Mouse (Mus musculus): ENCODE results near the gene Pwp2. TPM values are rescaled to one million over a fixed set of nuclear protein-coding genes. Genes with fewer than 3 reads are reported as not detected.
A peak's percentile ranks its signal among the peaks of the same experiment; 100 is the strongest.

Pwp2 gene
- polyA plus RNA-seq, 1 experiment from 2014 or later: 9.5 TPM

DNA sequence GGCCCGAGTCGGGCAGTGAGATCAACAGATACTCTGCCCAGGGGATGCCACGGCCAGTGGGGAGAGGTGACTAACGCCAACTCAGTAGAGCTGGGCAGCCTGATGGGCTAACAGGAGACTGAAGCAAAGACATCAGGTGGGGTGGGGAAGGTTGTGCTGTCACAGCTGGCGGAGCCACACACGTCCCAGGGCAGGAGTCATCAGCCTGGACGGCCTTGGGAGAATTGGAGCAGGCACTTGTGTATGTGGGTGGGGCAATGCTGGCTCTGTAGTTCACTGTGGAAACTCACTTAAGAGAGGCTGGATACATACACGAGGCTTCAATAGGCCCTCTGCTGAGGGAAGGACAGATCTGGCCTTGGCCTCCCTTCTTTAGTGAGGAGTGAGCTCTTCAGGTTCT, 23.9 kb downstream of the Pwp2 start:
- no peak overlapping the region for H3K4me3 ChIP-seq (ENCODE audit: low read depth, low read length)
- peaks cover 2% of the 10 kb centered on the region; the same call in 1 of the 2 replicates for H3K36me3 ChIP-seq (ENCODE audit: control insufficient read depth, insufficient read depth, low read length)

DNA sequence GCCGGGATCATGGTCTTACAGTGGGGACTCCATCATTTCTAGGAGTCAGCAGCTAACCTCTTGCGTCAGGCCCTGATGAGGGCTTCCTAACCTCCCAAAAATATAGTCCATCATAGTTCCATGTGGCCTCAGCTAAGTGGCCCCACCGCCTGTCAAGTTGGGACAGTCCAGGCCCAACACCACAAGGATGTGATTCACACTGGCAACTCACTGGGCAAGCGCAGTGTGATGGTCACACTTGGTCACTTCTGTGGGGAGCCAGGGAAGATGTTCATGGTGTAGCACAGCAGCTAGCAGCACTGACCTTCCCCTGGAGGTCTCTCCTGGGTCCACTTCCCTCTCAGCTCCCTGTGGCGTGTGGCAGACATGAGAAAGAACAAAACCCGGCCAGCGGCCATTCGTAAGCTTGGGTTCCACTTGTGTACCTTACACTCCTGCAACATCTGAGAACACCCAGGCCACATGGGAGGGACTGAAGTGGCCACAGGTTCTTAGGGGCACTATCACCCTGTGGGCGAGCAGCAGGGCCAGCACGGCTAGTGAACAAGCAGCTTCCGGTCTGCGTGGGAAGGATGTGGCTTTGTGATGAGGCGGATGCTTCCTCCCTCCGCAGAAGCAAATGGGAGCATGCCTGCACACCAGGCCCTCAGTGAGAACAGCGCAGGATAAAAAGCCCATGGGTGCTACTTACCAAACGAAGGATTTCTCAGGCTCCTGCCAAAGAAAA, 24.4 kb downstream of the Pwp2 start:
- Histone ChIP-seq H3K9me3 (replicated peaks; ENCODE audit: control insufficient read depth, low read length) (no peaks in the 10 kb centered on the region), H3K4me2 (no peak overlapping the region), H3K27me3 (ENCODE audit: control insufficient read depth, insufficient read depth, low read length) (peaks cover 3% of the 10 kb centered on the region; the same call in 1 of the 2 replicates), H3K4me3 (ENCODE audit: low read depth, low read length) (no peak overlapping the region), H3K9ac (ENCODE audit: low read depth, low read length) (no peak overlapping the region), H3K36me3 (ENCODE audit: control insufficient read depth, insufficient read depth, low read length) (peaks cover 2% of the 10 kb centered on the region; the same call in 1 of the 2 replicates), H3K27ac (ENCODE audit: low read depth, low read length) (no peak overlapping the region), H3K4me1 (ENCODE audit: control insufficient read depth, insufficient read depth, low read length) (0 out of 2 replicates have a peak, but pooled peaks cover 7% of the 10 kb centered on the region)
- no peak for ATAC-seq (replicated peaks; ENCODE audit: insufficient number of reproducible peaks, low FRiP score, low TSS enrichment)
- WGBS (ENCODE audit: insufficient replicate concordance): 83% methylated on average over 16 of the region's 16 CpGs

More for the DNA sequence above, 23.9 kb downstream of the Pwp2 start:
- H3K9me3 ChIP-seq (replicated peaks; ENCODE audit: control insufficient read depth, low read length): no peaks in the 10 kb centered on the region
- H3K4me1 ChIP-seq (ENCODE audit: control insufficient read depth, insufficient read depth, low read length): 0 out of 2 replicates have a peak, but pooled peaks cover 7% of the 10 kb centered on the region
- H3K27ac ChIP-seq (ENCODE audit: low read depth, low read length): no peak overlapping the region
- H3K4me2 ChIP-seq: no peak overlapping the region
- peaks cover 3% of the 10 kb centered on the region; the same call in 1 of the 2 replicates for H3K27me3 ChIP-seq (ENCODE audit: control insufficient read depth, insufficient read depth, low read length)
- H3K9ac ChIP-seq (ENCODE audit: low read depth, low read length): no peak overlapping the region
- WGBS (ENCODE audit: insufficient replicate concordance): 75% methylated on average over 8 of the region's 8 CpGs
- no peak for ATAC-seq (replicated peaks; ENCODE audit: insufficient number of reproducible peaks, low FRiP score, low TSS enrichment)

DNA sequence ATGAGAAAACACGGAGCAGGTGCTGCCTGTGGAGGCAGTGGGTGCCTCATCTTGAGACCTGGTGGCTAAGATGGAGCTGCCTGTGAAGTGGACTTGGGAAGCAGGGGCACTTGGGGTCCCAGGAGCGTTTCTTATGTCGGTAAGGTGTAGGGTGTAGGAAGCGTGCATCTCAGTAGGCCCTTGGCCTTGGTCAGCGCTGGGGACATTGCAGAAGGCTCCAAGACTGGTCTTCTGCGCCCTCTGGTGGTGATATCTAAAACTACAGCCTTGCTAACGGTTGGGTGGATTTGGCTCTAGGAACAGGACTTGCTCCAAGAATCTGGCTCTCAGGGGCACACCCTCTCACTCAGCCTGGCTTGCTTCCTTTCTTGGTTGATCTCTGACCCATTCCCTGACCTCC, 25.0 kb downstream of the Pwp2 start:
- H3K4me3 ChIP-seq (ENCODE audit: low read depth, low read length): no peak overlapping the region
- no peak overlapping the region for H3K9ac ChIP-seq (ENCODE audit: low read depth, low read length)
- 0 out of 2 replicates have a peak, but pooled peaks cover 7% of the 10 kb centered on the region for H3K4me1 ChIP-seq (ENCODE audit: control insufficient read depth, insufficient read depth, low read length)
- no peaks in the 10 kb centered on the region for H3K9me3 ChIP-seq (replicated peaks; ENCODE audit: control insufficient read depth, low read length)
- peaks cover 2% of the 10 kb centered on the region; the same call in 1 of the 2 replicates for H3K36me3 ChIP-seq (ENCODE audit: control insufficient read depth, insufficient read depth, low read length)
- 3% methylated on average over 7 of the region's 7 CpGs for WGBS (ENCODE audit: insufficient replicate concordance)
- ATAC-seq (replicated peaks; ENCODE audit: insufficient number of reproducible peaks, low FRiP score, low TSS enrichment): peak; percentile 70
- H3K27ac ChIP-seq (ENCODE audit: low read depth, low read length): no peak overlapping the region
- peak overlapping the region; percentile 52 for H3K4me2 ChIP-seq
- H3K27me3 ChIP-seq (ENCODE audit: control insufficient read depth, insufficient read depth, low read length): peaks cover 3% of the 10 kb centered on the region; the same call in 1 of the 2 replicates

DNA sequence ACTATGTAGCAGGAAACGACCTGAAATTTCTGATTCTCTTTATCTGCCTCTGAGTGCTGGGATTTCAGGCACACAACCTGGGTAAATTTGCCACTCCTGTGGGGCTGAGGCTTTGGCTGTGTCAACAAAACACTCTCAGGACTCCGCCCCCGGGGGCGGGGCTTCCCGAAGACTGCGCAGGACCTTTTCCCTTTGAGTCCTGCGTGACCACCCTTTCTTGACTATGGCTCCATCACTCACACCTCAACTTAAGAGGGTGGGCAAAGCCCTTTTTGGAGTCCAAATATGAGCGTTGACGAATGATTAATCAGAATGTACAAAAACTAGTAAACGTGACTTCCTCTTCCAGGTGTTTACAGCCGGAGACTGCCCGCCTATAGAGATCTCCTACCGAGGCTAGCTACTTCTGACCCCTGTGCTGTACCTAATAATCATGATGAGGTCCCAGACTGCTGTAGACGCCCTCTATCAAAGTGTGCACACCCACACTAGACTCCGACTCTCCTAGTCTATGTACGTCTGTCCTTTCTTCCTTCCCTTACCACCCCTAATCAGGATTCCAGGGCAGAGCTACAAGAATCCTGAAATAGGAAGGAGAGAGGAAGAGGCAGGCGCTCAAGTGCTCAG, 25.6 kb downstream of the Pwp2 start:
- Histone ChIP-seq H3K4me2 (peak overlapping the region; percentile 52), H3K27me3 (ENCODE audit: control insufficient read depth, insufficient read depth, low read length) (peaks cover 3% of the 10 kb centered on the region; the same call in 1 of the 2 replicates), H3K9me3 (replicated peaks; ENCODE audit: control insufficient read depth, low read length) (no peaks in the 10 kb centered on the region), H3K4me3 (ENCODE audit: low read depth, low read length) (peak overlapping the region; percentile 16), H3K36me3 (ENCODE audit: control insufficient read depth, insufficient read depth, low read length) (no peaks in the 10 kb centered on the region), H3K4me1 (ENCODE audit: control insufficient read depth, insufficient read depth, low read length) (0 out of 2 replicates have a peak, but pooled peaks cover 7% of the 10 kb centered on the region), H3K27ac (ENCODE audit: low read depth, low read length) (no peak overlapping the region), H3K9ac (ENCODE audit: low read depth, low read length) (no peak overlapping the region)
- WGBS (ENCODE audit: insufficient replicate concordance): 15% methylated on average over 17 of the region's 17 CpGs
- no peak for ATAC-seq (replicated peaks; ENCODE audit: insufficient number of reproducible peaks, low FRiP score, low TSS enrichment)

DNA sequence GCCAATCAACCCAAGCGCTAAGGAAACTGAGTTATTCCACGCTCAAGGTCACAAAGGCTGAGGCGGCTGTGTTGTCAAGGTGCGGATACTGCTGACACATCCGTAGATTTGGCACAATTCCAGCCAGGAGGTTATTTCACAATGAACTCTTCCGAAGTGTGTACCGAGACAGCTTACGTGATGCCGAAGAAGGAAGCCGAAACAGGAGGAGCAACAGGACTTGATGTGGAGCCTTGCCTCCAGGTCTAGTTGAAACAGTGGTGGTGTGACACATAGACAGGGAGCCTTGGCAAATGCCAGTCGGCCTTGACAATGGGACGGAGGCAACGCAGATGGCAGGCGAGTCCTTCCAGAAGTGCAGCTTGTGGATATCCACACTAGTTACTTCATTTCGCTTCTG, 26.9 kb downstream of the Pwp2 start:
- no peaks in the 10 kb centered on the region for H3K9me3 ChIP-seq (replicated peaks; ENCODE audit: control insufficient read depth, low read length)
- H3K27ac ChIP-seq (ENCODE audit: low read depth, low read length): no peak overlapping the region
- H3K27me3 ChIP-seq (ENCODE audit: control insufficient read depth, insufficient read depth, low read length): peaks cover 3% of the 10 kb centered on the region; the same call in 1 of the 2 replicates
- H3K4me2 ChIP-seq: no peak overlapping the region
- 80% methylated on average over 15 of the region's 15 CpGs for WGBS (ENCODE audit: insufficient replicate concordance)
- H3K36me3 ChIP-seq (ENCODE audit: control insufficient read depth, insufficient read depth, low read length): no peaks in the 10 kb centered on the region
- ATAC-seq (replicated peaks; ENCODE audit: insufficient number of reproducible peaks, low FRiP score, low TSS enrichment): no peak
- no peak overlapping the region for H3K4me3 ChIP-seq (ENCODE audit: low read depth, low read length)
- H3K4me1 ChIP-seq (ENCODE audit: control insufficient read depth, insufficient read depth, low read length): 0 out of 2 replicates have a peak, but pooled peaks cover 7% of the 10 kb centered on the region
- H3K9ac ChIP-seq (ENCODE audit: low read depth, low read length): no peak overlapping the region

DNA sequence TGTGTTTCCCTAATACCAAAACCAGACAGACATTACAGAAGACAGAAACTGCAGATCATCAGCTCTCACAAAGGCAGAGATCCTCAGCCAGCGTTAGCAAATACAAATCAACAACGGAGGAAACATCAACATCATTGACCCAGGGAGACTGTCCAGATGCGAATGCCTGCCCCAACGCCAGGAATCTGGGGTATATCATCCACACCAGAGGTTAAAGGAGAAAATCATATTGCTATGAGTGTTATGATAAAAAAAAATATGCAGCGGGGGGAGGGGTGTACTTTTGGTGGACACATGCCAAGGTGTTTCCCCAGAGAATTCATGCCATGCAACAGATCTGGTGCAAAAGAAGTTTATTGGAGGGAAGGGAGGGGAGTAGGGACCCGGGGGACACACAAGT, 28.0 kb downstream of the Pwp2 start:
- H3K4me2 ChIP-seq: no peak overlapping the region
- H3K9ac ChIP-seq (ENCODE audit: low read depth, low read length): no peak overlapping the region
- ATAC-seq (replicated peaks; ENCODE audit: insufficient number of reproducible peaks, low FRiP score, low TSS enrichment): no peak
- H3K4me1 ChIP-seq (ENCODE audit: control insufficient read depth, insufficient read depth, low read length): 0 out of 2 replicates have a peak, but pooled peaks cover 7% of the 10 kb centered on the region
- no peak overlapping the region for H3K4me3 ChIP-seq (ENCODE audit: low read depth, low read length)
- 67% methylated on average over 6 of the region's 6 CpGs for WGBS (ENCODE audit: insufficient replicate concordance)
- H3K36me3 ChIP-seq (ENCODE audit: control insufficient read depth, insufficient read depth, low read length): no peaks in the 10 kb centered on the region
- H3K27me3 ChIP-seq (ENCODE audit: control insufficient read depth, insufficient read depth, low read length): peaks cover 3% of the 10 kb centered on the region; the same call in 1 of the 2 replicates
- H3K9me3 ChIP-seq (replicated peaks; ENCODE audit: control insufficient read depth, low read length): no peaks in the 10 kb centered on the region
- H3K27ac ChIP-seq (ENCODE audit: low read depth, low read length): no peak overlapping the region

DNA sequence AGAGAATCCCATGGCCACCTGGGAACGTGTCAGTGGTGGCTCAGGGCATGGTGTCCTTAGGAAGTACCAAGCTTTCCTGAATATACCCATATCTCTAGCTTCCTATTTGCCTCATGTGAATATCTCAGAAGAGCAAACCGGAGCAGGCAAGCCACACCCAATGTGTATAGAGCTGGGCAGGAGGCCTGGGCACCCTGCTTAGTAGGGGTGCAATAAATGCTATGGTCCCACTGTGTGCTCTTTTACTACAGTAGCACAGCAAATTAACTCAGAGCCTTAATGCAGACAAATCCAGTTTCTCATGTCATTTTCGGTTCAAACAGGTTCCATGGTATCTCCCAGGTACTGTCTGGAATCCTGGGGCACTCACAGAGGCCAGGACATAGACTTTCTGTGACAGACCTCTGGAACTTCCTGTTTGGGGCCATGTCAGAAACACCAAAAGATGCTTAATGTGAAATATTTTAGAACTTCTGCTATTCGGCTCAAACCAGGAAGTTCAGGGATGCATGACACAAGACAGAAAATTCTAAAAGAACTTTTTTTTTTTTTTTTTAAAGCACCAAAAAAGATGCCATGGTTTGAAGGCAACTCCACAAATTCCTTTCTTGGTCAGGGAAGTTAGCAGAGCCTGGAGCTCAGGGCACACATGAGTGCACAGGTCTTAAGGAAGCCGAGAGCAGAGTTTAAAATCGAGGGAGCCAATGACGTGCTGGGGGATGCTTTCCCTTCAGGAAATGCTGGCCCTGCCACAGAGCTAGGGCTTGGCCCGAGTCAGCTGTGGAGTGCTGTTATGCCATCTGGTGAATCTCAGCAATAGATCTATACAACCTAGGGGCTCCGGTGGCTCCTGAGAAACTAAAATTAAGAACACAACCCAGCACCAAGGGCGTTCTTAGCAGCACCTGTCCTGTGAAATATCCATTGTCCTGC, 35.8 kb downstream of the Pwp2 start:
- WGBS (ENCODE audit: insufficient replicate concordance): 67% methylated on average over 10 of the region's 10 CpGs
- H3K9me3 ChIP-seq (replicated peaks; ENCODE audit: control insufficient read depth, low read length): no peaks in the 10 kb centered on the region
- H3K4me3 ChIP-seq (ENCODE audit: low read depth, low read length): no peak overlapping the region
- ATAC-seq (replicated peaks; ENCODE audit: insufficient number of reproducible peaks, low FRiP score, low TSS enrichment): no peak
- H3K27ac ChIP-seq (ENCODE audit: low read depth, low read length): no peak overlapping the region
- H3K27me3 ChIP-seq (ENCODE audit: control insufficient read depth, insufficient read depth, low read length): no peaks in the 10 kb centered on the region
- H3K9ac ChIP-seq (ENCODE audit: low read depth, low read length): no peak overlapping the region
- H3K36me3 ChIP-seq (ENCODE audit: control insufficient read depth, insufficient read depth, low read length): no peaks in the 10 kb centered on the region
- H3K4me2 ChIP-seq: no peak overlapping the region
- no peaks in the 10 kb centered on the region for H3K4me1 ChIP-seq (ENCODE audit: control insufficient read depth, insufficient read depth, low read length)

DNA sequence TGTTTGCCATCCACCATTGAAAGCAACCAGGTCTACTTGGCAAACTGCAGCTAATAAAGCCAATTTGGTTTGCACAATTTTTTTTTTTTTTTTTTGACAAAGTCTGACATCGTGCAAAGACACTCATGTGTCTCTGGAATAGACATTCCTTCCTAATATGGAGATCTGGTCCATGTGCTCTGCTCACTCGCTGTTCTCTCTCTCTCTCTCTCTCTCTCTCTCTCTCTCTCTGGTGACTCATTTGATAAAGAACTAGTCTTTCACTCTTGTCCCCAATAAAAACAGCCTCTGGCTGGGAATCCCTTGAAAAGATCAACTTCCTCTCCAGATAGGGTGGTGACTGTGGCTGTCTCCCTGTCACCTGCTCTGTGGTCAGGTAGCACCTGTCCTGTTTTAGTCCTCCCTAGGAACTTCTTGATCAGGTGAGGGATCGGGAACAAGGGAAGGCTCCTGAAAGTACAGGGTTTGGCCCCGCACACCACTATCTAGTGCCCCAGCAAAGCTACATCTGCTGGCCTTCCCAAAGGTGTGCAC, 37.0 kb downstream of the Pwp2 start:
- ATAC-seq (replicated peaks; ENCODE audit: insufficient number of reproducible peaks, low FRiP score, low TSS enrichment): no peak
- no peaks in the 10 kb centered on the region for H3K36me3 ChIP-seq (ENCODE audit: control insufficient read depth, insufficient read depth, low read length)
- H3K4me2 ChIP-seq: no peak overlapping the region
- no peaks in the 10 kb centered on the region for H3K9me3 ChIP-seq (replicated peaks; ENCODE audit: control insufficient read depth, low read length)
- no peak overlapping the region for H3K4me3 ChIP-seq (ENCODE audit: low read depth, low read length)
- H3K4me1 ChIP-seq (ENCODE audit: control insufficient read depth, insufficient read depth, low read length): no peaks in the 10 kb centered on the region
- WGBS (ENCODE audit: insufficient replicate concordance): 57% methylated on average over 4 of the region's 4 CpGs
- H3K27me3 ChIP-seq (ENCODE audit: control insufficient read depth, insufficient read depth, low read length): no peaks in the 10 kb centered on the region
- H3K27ac ChIP-seq (ENCODE audit: low read depth, low read length): no peak overlapping the region
- no peak overlapping the region for H3K9ac ChIP-seq (ENCODE audit: low read depth, low read length)
